Mouse (Mus musculus) megakaryocyte, embryonic 14.5 days (primary cell): ENCODE measurements at regions not wholly inside any gene's neighbourhood (a gene's known extent, or its start where the extent isn't known, plus 50 kb on each side); places are given as distances from the start of the nearest gene placed in this dataset.

ENCODE experiments used
- FLI1 ChIP-seq: IDR thresholded peaks from 2 replicates; pipeline ENCODE4 v1.6.1; 2012; ENCODE audit warnings: low read length, inconsistent platforms, mixed read lengths
- GATA1 ChIP-seq: IDR thresholded peaks from 3 replicates; pipeline ENCODE4 v1.6.1; 2012; ENCODE audit warnings: mixed read lengths, low read length, inconsistent platforms, borderline replicate concordance

GRCm38 (mm10) chr6:145679516-145679915 lies 64.0 kb downstream of the Tuba3b start:
- no peak for TF ChIP-seq GATA1
- TF ChIP-seq FLI1, result no peak
